Mouse (Mus musculus): Measurements from ENCODE around the gene Rubcn. TPM values are rescaled to one million over a fixed set of nuclear protein-coding genes. Genes with fewer than 3 reads are reported as not detected.

The Rubcn gene
- 7.8 TPM for polyA plus RNA-seq (2015; fragmentation: Illumina TruSeq; extraction: RNeasy Lipid Tissue Mini Kit (QIAGEN cat#74804); ENCODE audit: insufficient read depth, low read depth, low replicate concordance)

GRCm38 (mm10) chr16:32877343-32878156 is at the start of gene Rubcn, which contains the start of gene Fyttd1:
TSS of gene Rubcn (minus strand) at chr16:32877766.
TSS of gene Fyttd1 (plus strand) at chr16:32877500.

GRCm38 (mm10) chr16:32913937-32914881 is 36.6 kb upstream of the Rubcn start, which contains the start of gene Lrch3:
TSS of gene Lrch3 (plus strand) at chr16:32914100.

GRCm38 (mm10) chr16:32810321-32810720 is 67.2 kb downstream of the Rubcn start, which contains the start of gene Smbd1:
TSS of gene Smbd1 (minus strand) at chr16:32810477.

GRCm38 (mm10) chr16:32797426-32797689 is 80.2 kb downstream of the Rubcn start, which contains the start of gene Muc20:
TSS of gene Muc20 (minus strand) at chr16:32797435.

Other genes with a start within 250 kb of the Rubcn start
- gene Tnk2, start 233.9 kb downstream of the Rubcn start, polyA plus RNA-seq (2015; fragmentation: Illumina TruSeq; extraction: RNeasy Lipid Tissue Mini Kit (QIAGEN cat#74804); ENCODE audit: insufficient read depth, low read depth, low replicate concordance): 15.7 TPM
- 3.4 TPM for gene Muc4, start 141.9 kb downstream of the Rubcn start, polyA plus RNA-seq (2015; fragmentation: Illumina TruSeq; extraction: RNeasy Lipid Tissue Mini Kit (QIAGEN cat#74804); ENCODE audit: insufficient read depth, low read depth, low replicate concordance)
- not detected for gene Muc20, start 80.3 kb downstream of the Rubcn start, polyA plus RNA-seq (2015; fragmentation: Illumina TruSeq; extraction: RNeasy Lipid Tissue Mini Kit (QIAGEN cat#74804); ENCODE audit: insufficient read depth, low read depth, low replicate concordance)
- not detected for gene Smbd1, start 67.3 kb downstream of the Rubcn start, polyA plus RNA-seq (2015; fragmentation: Illumina TruSeq; extraction: RNeasy Lipid Tissue Mini Kit (QIAGEN cat#74804); ENCODE audit: insufficient read depth, low read depth, low replicate concordance)
- gene Fyttd1, start 266 bp downstream of the Rubcn start, polyA plus RNA-seq (2015; fragmentation: Illumina TruSeq; extraction: RNeasy Lipid Tissue Mini Kit (QIAGEN cat#74804); ENCODE audit: insufficient read depth, low read depth, low replicate concordance): 5.7 TPM
- gene Lrch3, start 36.3 kb upstream of the Rubcn start, polyA plus RNA-seq (2015; fragmentation: Illumina TruSeq; extraction: RNeasy Lipid Tissue Mini Kit (QIAGEN cat#74804); ENCODE audit: insufficient read depth, low read depth, low replicate concordance): 6.1 TPM
- gene Iqcg, start 178.5 kb upstream of the Rubcn start, polyA plus RNA-seq (2015; fragmentation: Illumina TruSeq; extraction: RNeasy Lipid Tissue Mini Kit (QIAGEN cat#74804); ENCODE audit: insufficient read depth, low read depth, low replicate concordance): 0.85 TPM
- gene Rpl35a, start 178.7 kb upstream of the Rubcn start, polyA plus RNA-seq (2015; fragmentation: Illumina TruSeq; extraction: RNeasy Lipid Tissue Mini Kit (QIAGEN cat#74804); ENCODE audit: insufficient read depth, low read depth, low replicate concordance): 625 TPM
- 0.44 TPM for gene Lmln, start 184.8 kb upstream of the Rubcn start, polyA plus RNA-seq (2015; fragmentation: Illumina TruSeq; extraction: RNeasy Lipid Tissue Mini Kit (QIAGEN cat#74804); ENCODE audit: insufficient read depth, low read depth, low replicate concordance)